Comparison of ENCODE assay signal across 19 mouse cellular contexts in genomic region chr2:181386663-181387210, GRCm38 (mm10). TPM values are rescaled to one million over a fixed set of nuclear protein-coding genes. Genes with fewer than 3 reads are reported as not detected.
DNase-seq lines count a peak whose midpoint lies in the region; ATAC-seq and TF ChIP-seq lines count a peak whose summit lies in the region.
"Had no signal": no experiment of that assay in that cellular context is flagged by ENCODE, and none has a peak within 500 bp of the region (broad histone marks: within the 10 kb centered on the region; RNA-seq: fewer than 3 reads in every experiment).

No protein-coding gene starts in this region.

- WGBS in cerebellum, adult 2 months = 60% methylated on average over 4 of the region's 4 CpGs
- 62% methylated on average over 3 of the region's 4 CpGs for WGBS in lung, embryonic 16.5 days

- H3K4me3 ChIP-seq in cerebellum, adult 2 months (replicated peaks; ENCODE audit: insufficient read depth, low read depth, low read length) = no peak overlapping the region
- no peak overlapping the region for H3K4me3 ChIP-seq in gastrocnemius, adult 2 months
- no peak overlapping the region for H3K4me3 ChIP-seq in lung, embryonic 16.5 days (ENCODE audit: low read length)
- H3K4me3 ChIP-seq: embryonic facial prominence, embryonic 15.5 days; heart, embryonic 12.5 days; heart, embryonic 15.5 days had no signal

- peaks cover 68% of the 10 kb centered on the region for H3K4me1 ChIP-seq in cerebellum, adult 2 months (ENCODE audit: control insufficient read depth, insufficient read depth, low read length)
- H3K4me1 ChIP-seq in lung, embryonic 16.5 days (replicated peaks; ENCODE audit: control insufficient read depth, insufficient read depth, low read length) = peaks cover 25% of the 10 kb centered on the region
- H3K4me1 ChIP-seq: embryonic facial prominence, embryonic 15.5 days; heart, embryonic 12.5 days had no signal

- no peak for DNase-seq in cerebellum, adult 2 months
- no peak for DNase-seq in cerebellum, adult 9-10 months
- no peak for DNase-seq in gastrocnemius, adult 2 months
- no peak for DNase-seq in gastrocnemius, adult 18-20 months (ENCODE audit: low spot score)
- no peak for DNase-seq in lung, postnatal 25 days (ENCODE audit: low spot score)
- DNase-seq in Muller cell, postnatal 12 days (ENCODE audit: inconsistent ontology term) = peak; percentile 48
- DNase-seq in frontal cortex, postnatal 14 days (ENCODE audit: low spot score in 2 of 2) = no peak
- DNase-seq: embryo, embryonic 11 days; forebrain, postnatal 0 days had no signal

- H3K27me3 ChIP-seq in cerebellum, adult 2 months (ENCODE audit: control insufficient read depth, insufficient read depth, low read length) = no peaks in the 10 kb centered on the region
- no peaks in the 10 kb centered on the region for H3K27me3 ChIP-seq in lung, embryonic 16.5 days (ENCODE audit: control insufficient read depth, insufficient read depth, low read depth, low read length)
- H3K27me3 ChIP-seq: embryonic facial prominence, embryonic 15.5 days; heart, embryonic 12.5 days; heart, embryonic 15.5 days; Patski had no signal

- TF ChIP-seq CTCF in cerebellum, adult 2 months (IDR thresholded peaks at IDR 0.05; ENCODE audit: borderline replicate concordance, insufficient read depth, low read depth, low read length) = no peak
- TF ChIP-seq CTCF in gastrocnemius, adult 2 months (IDR thresholded peaks at IDR 0.05) = no peak

- no peak overlapping the region for H3K4me2 ChIP-seq in lung, embryonic 16.5 days (ENCODE audit: low read depth, low read length)
- H3K4me2 ChIP-seq: embryonic facial prominence, embryonic 15.5 days; heart, embryonic 12.5 days; heart, embryonic 15.5 days; hindbrain, embryonic 14.5 days had no signal

- no peaks in the 10 kb centered on the region for H3K9me3 ChIP-seq in lung, embryonic 16.5 days (ENCODE audit: control insufficient read depth, low read length)
- H3K9me3 ChIP-seq: embryonic facial prominence, embryonic 15.5 days; heart, embryonic 12.5 days; heart, embryonic 15.5 days had no signal

- 0 out of 2 replicates have a peak overlapping the region, but pooled peaks have one; percentile 8 for H3K27ac ChIP-seq in cerebellum, adult 2 months (ENCODE audit: insufficient read depth, low read length)
- H3K27ac ChIP-seq in gastrocnemius, adult 2 months = peak overlapping the region; percentile 46
- peak overlapping the region; percentile 96; the same call in 1 of the 2 replicates for H3K27ac ChIP-seq in lung, embryonic 16.5 days (ENCODE audit: low read length)
- H3K27ac ChIP-seq: embryonic facial prominence, embryonic 15.5 days; hindbrain, embryonic 14.5 days had no signal

- no peak overlapping the region for H3K9ac ChIP-seq in lung, embryonic 16.5 days (ENCODE audit: low read length)
- H3K9ac ChIP-seq: embryonic facial prominence, embryonic 15.5 days; forebrain, postnatal 0 days; heart, embryonic 12.5 days; heart, embryonic 15.5 days; hindbrain, embryonic 14.5 days had no signal

- intact Hi-C loops in gastrocnemius, adult 2 months (cut with DNase I) = no loop called here

- H3K36me3 ChIP-seq in lung, embryonic 16.5 days (ENCODE audit: control insufficient read depth, insufficient read depth, low read length) = peaks cover 3% of the 10 kb centered on the region; the same call in 1 of the 2 replicates

- TF ChIP-seq POLR2A in cerebellum, adult 2 months (IDR thresholded peaks at IDR 0.05; ENCODE audit: borderline replicate concordance, insufficient read depth, low read length) = no peak

- ATAC-seq in lung, embryonic 16.5 days (ENCODE audit: low read depth) = no peak
- ATAC-seq: forebrain, embryonic 14.5 days; forebrain, postnatal 0 days; hindbrain, postnatal 0 days; inflammation-experienced regulatory T-cells, adult 6 months; intestine, postnatal 0 days; Patski had no signal

RNA-seq across cellular contexts. Expression of gene Lime1, which starts 6.9 kb away (rescaled TPM):
- polyA plus RNA-seq in cerebellum, adult 2 months (2012; rRNA removed) = 79.8 and 85.0 TPM in 2 replicates
- 1 to 10 TPM; 5.8 to 6.2 TPM for total RNA-seq in gastrocnemius, adult 2 months (2021)
- total RNA-seq in gastrocnemius, adult 18-20 months (2021) = 1 to 10 TPM; 3.8 to 4.5 TPM
- 20.7 and 24.0 TPM in 2 replicates for polyA plus RNA-seq in lung, embryonic 16.5 days (2015; fragmentation: Nextera tagmentation; extraction: Ambion mirVana)

RNA-seq across cellular contexts. Expression of gene Arfrp1, which starts 21.5 kb away (rescaled TPM):
- 75.6 and 77.7 TPM in 2 replicates for polyA plus RNA-seq in cerebellum, adult 2 months (2012; rRNA removed)
- total RNA-seq in gastrocnemius, adult 2 months (2021) = 10 to 100 TPM; 23.6 to 30.8 TPM
- 10 to 100 TPM; 23.0 to 26.5 TPM for total RNA-seq in gastrocnemius, adult 18-20 months (2021)
- polyA plus RNA-seq in lung, embryonic 16.5 days (2015; fragmentation: Nextera tagmentation; extraction: Ambion mirVana) = 60.8 and 62.0 TPM in 2 replicates

RNA-seq across cellular contexts. Expression of gene Zgpat, which starts 22.0 kb away (rescaled TPM):
- polyA plus RNA-seq in cerebellum, adult 2 months (2012; rRNA removed) = 102 and 106 TPM in 2 replicates
- total RNA-seq in gastrocnemius, adult 2 months (2021) = 10 to 100 TPM; 13.7 to 14.8 TPM
- total RNA-seq in gastrocnemius, adult 18-20 months (2021) = 10 to 100 TPM; 11.7 to 12.4 TPM
- 39.2 and 39.4 TPM in 2 replicates for polyA plus RNA-seq in lung, embryonic 16.5 days (2015; fragmentation: Nextera tagmentation; extraction: Ambion mirVana)

Comparison
In these comparisons a context has a peak if more than half of its experiments do, and no peak if none do; other contexts are left out.
1. H3K27ac ChIP-seq: peak in every context shown above with its lines; median percentile 96 in lung, embryonic 16.5 days; 46 in gastrocnemius, adult 2 months; 8 in cerebellum, adult 2 months.